Mouse (Mus musculus) olfactory bulb, adult 2 months (tissue): ENCODE measurements around the gene Abca7. TPM values are rescaled to one million over a fixed set of nuclear protein-coding genes. Genes with fewer than 3 reads are reported as not detected.

Experiments
- H3K27ac ChIP-seq: fragments of 200-500 bp; 2 replicates; pipeline ENCODE4 v1.5.1; 2012; ENCODE audit warnings: low read depth, low read length; ENCODE audit not compliant: insufficient read depth
- H3K4me1 ChIP-seq: fragments of 200-500 bp; 2 replicates; pipeline ENCODE4 v1.6.1; 2012; ENCODE audit warnings: low read length; ENCODE audit not compliant: control insufficient read depth, insufficient read depth
- H3K4me3 ChIP-seq: fragments of 200-500 bp; 2 replicates; pipeline ENCODE4 v1.5.1; 2012; ENCODE audit warnings: mild to moderate bottlenecking, low read depth, low read length, moderate library complexity; ENCODE audit not compliant: insufficient read depth
- CTCF ChIP-seq: fragments of 200-500 bp; IDR thresholded peaks from 2 replicates; pipeline ENCODE4 v1.5.1; 2012; ENCODE audit warnings: low read depth, mild to moderate bottlenecking, low read length, moderate library complexity; ENCODE audit not compliant: insufficient read depth
- POLR2A ChIP-seq: fragments of 200-500 bp; IDR thresholded peaks from 2 replicates; pipeline ENCODE4 v1.6.1; 2012; ENCODE audit warnings: mild to moderate bottlenecking, low read depth, low read length, moderate library complexity; ENCODE audit not compliant: insufficient read depth
- WGBS: fragments of 180-500 bp; shearing (Covaris S2); methylation state at CpG from one replicate; pipeline ENCODE4 v1.1.7; 2018; 5-methylcytosine and 5-hydroxymethylcytosine counted together
- polyA plus RNA-seq: library from polyadenylated mRNA; stranded (reverse); fragments of >200 nt; gene quantifications from 2 replicates; pipeline ENCODE4 v1.2.4, GENCODE M21; 2012; ENCODE audit warnings: low replicate concordance; ENCODE audit not compliant: missing spikeins, insufficient read depth, insufficient read length

The Abca7 gene
- polyA plus RNA-seq, 1 experiment = not detected

- H3K4me3 ChIP-seq = no peak overlapping the region
- TF ChIP-seq POLR2A (no peak), CTCF (no peak)
- 44% methylated on average over 15 of the region's 15 CpGs for WGBS
- no peak overlapping the region for H3K27ac ChIP-seq
- peaks cover 34% of the 10 kb centered on the region for H3K4me1 ChIP-seq
Measured at GRCm38 (mm10) chr10:80050885-80051617, 54.8 kb downstream of the Abca7 start.

GRCm38 (mm10) chr10:80051618-80052373 is 55.5 kb downstream of the Abca7 start:
- 47% methylated on average over 14 of the region's 14 CpGs for WGBS
- H3K4me1 ChIP-seq = peaks cover 34% of the 10 kb centered on the region
- TF ChIP-seq CTCF = no peak
- no peak overlapping the region for H3K4me3 ChIP-seq
- no peak overlapping the region for H3K27ac ChIP-seq

GRCm38 (mm10) chr10:80052374-80052764 is 56.1 kb downstream of the Abca7 start:
- H3K27ac ChIP-seq = no peak overlapping the region
- WGBS = 89% methylated on average over 5 of the region's 5 CpGs
- H3K4me3 ChIP-seq = no peak overlapping the region
- TF ChIP-seq CTCF = no peak
- TF ChIP-seq POLR2A = no peak
- H3K4me1 ChIP-seq = peaks cover 30% of the 10 kb centered on the region

GRCm38 (mm10) chr10:80053259-80053780 is 57.0 kb downstream of the Abca7 start:
- H3K27ac ChIP-seq = peak overlapping the region; percentile 93
- peak; percentile 99 for TF ChIP-seq POLR2A
- TF ChIP-seq CTCF = no peak
- H3K4me3 ChIP-seq = peak overlapping the region; percentile 90
- H3K4me1 ChIP-seq = peaks cover 27% of the 10 kb centered on the region
- WGBS = under 1% methylated on average over 47 of the region's 47 CpGs

GRCm38 (mm10) chr10:80053831-80054815 is 57.8 kb downstream of the Abca7 start:
- peak overlapping the region; percentile 93 for H3K27ac ChIP-seq
- peak overlapping the region; percentile 90 for H3K4me3 ChIP-seq
- WGBS = under 1% methylated on average over 77 of the region's 77 CpGs
- TF ChIP-seq POLR2A (no peak), CTCF (no peak)
- H3K4me1 ChIP-seq = peaks cover 21% of the 10 kb centered on the region

- Histone ChIP-seq H3K27ac (0 out of 2 replicates have a peak overlapping the region, but pooled peaks have one; percentile 93), H3K4me1 (peaks cover 21% of the 10 kb centered on the region), H3K4me3 (peak overlapping the region; percentile 90)
- 7% methylated on average over 3 of the region's 3 CpGs for WGBS
Measured at GRCm38 (mm10) chr10:80054911-80055310, 58.6 kb downstream of the Abca7 start.

- TF ChIP-seq POLR2A = no peak
- TF ChIP-seq CTCF = no peak
- Histone ChIP-seq H3K4me3 (no peak overlapping the region), H3K4me1 (peaks cover 21% of the 10 kb centered on the region), H3K27ac (no peak overlapping the region)
- 62% methylated on average over 5 of the region's 5 CpGs for WGBS
Measured at GRCm38 (mm10) chr10:80055364-80055763, 59.1 kb downstream of the Abca7 start.

- Histone ChIP-seq H3K27ac (no peak overlapping the region), H3K4me3 (no peak overlapping the region), H3K4me1 (peaks cover 21% of the 10 kb centered on the region)
- 85% methylated on average over 10 of the region's 10 CpGs for WGBS
- TF ChIP-seq CTCF = no peak
- no peak for TF ChIP-seq POLR2A
Measured at GRCm38 (mm10) chr10:80055891-80056290, 59.6 kb downstream of the Abca7 start.
